Mouse (Mus musculus): ENCODE measurements around the gene Map2k5. TPM values are rescaled to one million over a fixed set of nuclear protein-coding genes. Genes with fewer than 3 reads are reported as not detected.

The Map2k5 gene
- polyA plus RNA-seq, 1 experiment = 27.9 TPM

DNA sequence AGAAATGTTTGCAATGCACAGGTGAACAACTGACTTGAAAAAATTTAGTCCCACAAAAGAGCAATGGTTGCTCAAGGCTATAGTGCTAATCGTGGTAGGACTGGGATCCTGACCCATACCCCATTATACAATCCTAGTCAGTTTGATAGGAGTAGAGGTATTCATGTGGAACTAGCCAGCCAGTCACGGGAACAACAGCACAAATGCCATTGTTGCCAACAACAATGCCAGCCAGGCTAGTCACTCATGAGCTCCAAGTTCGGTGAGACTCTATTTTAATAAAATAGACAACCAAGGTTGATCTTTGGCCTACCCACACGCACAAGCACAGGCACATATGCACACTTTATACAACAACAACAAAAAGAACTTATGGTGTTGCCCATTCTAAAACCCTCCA lies 120.0 kb downstream of the Map2k5 start:
- DNase-seq (ENCODE audit: low read depth) = no peak

DNA sequence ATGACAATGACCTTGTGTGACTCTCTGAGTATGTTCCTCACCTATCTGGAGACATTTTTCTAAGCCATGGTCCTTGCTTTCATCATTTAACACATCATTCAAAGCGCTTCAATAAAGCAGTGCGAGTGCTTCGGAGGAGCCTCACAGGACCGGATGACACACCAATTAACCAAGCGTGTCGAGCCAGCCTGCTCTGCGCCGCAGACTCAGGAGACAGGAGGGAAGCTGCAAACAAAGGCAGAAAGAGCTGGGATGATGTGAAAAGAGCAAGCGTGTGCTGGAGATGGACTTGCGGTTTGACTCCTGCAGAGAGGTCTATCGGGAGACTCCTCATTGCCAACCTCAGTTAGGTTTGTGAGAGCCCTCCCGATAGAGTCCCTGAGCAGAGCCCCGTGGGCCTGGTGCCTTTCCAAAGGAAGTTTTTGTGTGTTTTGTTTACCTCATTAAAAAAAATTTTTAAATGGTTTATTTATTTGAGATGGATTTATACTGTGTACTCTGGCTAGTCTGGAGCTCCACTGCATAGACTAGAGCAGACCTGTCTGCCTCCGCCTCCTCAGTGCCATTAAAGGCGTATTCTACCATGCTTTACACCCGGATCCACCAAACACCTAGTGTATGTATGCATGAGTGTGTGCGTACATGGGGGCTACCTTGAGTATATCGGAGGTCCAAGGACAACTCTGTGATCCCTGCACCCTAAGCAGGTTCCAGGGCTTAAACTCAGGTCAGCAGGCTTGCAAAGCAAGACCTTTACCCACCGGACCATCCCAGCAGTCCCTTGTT lies 126.7 kb downstream of the Map2k5 start:
- DNase-seq (ENCODE audit: low read depth) = no peak

GRCm38 (mm10) chr9:63248095-63248787 lies 129.5 kb downstream of the Map2k5 start:
- no peak for DNase-seq (ENCODE audit: low read depth)

- DNase-seq (ENCODE audit: low read depth) = no peak
Observed at GRCm38 (mm10) chr9:63246568-63247169, 131.0 kb downstream of the Map2k5 start.

- DNase-seq (ENCODE audit: low read depth) = no peak
Observed at GRCm38 (mm10) chr9:63241961-63242360, 135.7 kb downstream of the Map2k5 start.

- DNase-seq (ENCODE audit: low read depth) = no peak
Observed at GRCm38 (mm10) chr9:63241241-63241640, 136.5 kb downstream of the Map2k5 start.

DNA sequence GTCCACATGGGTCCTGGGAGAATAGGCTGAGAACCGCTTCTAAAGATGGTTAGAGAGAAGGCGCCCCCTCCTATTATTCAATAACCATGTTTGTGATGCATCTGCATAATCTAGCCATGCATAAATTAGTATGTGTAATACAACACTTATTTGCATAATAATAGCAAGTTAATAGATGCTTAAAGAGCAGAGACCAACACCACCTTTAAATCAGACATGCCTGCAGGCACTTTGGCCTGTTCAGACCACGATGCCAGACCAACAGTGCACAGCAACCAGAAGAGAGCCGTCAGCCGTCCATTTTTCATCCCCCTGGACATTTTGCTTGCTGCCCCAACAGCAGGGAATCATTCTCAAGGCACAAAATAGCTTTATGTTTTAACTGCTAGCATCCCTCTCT lies 143.3 kb downstream of the Map2k5 start:
- no peak for DNase-seq (ENCODE audit: low read depth)

DNA sequence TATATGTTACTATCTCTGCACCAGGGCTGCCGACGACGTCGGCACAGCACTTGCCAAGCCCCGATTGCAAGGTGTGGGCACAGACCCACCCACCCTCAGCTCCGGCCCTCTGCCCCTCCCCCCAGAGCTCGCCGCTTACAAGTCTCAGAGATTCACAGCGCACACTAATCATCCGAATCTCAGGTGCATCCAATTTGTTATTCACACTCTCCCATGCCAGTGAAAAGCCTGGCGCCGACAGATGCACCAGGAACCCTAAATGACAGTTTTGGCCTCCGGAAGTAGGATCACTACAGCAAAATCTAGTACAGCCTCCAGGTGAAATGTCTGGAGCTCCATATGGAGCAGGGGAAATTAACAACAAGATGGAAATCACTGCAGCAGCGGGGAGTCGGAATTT lies 147.4 kb downstream of the Map2k5 start:
- no peak for DNase-seq (ENCODE audit: low read depth)

- no peak for DNase-seq (ENCODE audit: low read depth)
Observed at GRCm38 (mm10) chr9:63229124-63229523, 148.6 kb downstream of the Map2k5 start.

DNA sequence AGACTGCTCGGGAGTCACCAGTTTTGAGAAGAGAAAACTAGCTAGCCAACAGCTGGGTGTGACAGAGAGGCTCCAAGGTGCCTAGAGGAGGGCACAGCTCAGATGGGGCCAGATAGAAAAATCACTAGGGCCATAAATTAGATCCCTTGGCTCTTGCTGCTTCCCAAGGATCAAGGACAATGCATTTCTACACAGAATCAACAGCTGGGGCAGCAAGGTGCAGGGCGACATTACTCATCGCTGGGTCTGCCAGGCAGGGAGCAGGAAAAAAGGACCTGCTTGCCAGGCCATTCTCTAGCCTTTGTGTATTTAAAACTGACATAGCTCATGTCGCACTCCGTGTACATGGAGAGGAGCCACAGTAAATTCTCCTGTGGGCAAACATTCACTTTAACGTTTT lies 155.5 kb downstream of the Map2k5 start:
- no peak for DNase-seq (ENCODE audit: low read depth)

- DNase-seq (ENCODE audit: low read depth) = no peak
Observed at GRCm38 (mm10) chr9:63219851-63220250, 157.9 kb downstream of the Map2k5 start.

GRCm38 (mm10) chr9:63215031-63215430 lies 162.7 kb downstream of the Map2k5 start:
- DNase-seq (ENCODE audit: low read depth) = no peak

GRCm38 (mm10) chr9:63206769-63207276 lies 170.9 kb downstream of the Map2k5 start:
- DNase-seq (ENCODE audit: low read depth) = no peak

DNA sequence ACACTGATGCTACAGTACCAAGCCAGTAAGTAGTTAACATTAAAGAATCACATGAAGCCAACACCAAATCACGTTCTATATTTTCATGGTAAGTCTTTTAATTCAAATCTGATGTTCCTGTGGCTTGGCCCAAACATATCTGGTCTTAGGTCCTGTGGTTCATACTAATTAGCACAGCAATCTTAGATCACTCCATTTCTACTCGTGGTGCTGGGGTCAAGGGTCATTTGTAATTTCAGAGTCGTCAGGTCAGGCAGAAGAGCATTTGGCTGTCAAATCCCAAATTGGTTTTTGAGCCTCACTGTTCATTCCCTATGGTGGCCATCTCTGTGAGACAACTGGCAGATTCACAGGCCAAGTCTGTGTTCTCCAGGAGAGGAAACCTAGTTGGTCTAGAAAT lies 174.2 kb downstream of the Map2k5 start:
- DNase-seq (ENCODE audit: low read depth) = no peak

- no peak for DNase-seq (ENCODE audit: low read depth)
Observed at GRCm38 (mm10) chr9:63201376-63202323, 176.1 kb downstream of the Map2k5 start.

- DNase-seq (ENCODE audit: low read depth) = no peak
Observed at GRCm38 (mm10) chr9:63197252-63197651, 180.4 kb downstream of the Map2k5 start.

DNA sequence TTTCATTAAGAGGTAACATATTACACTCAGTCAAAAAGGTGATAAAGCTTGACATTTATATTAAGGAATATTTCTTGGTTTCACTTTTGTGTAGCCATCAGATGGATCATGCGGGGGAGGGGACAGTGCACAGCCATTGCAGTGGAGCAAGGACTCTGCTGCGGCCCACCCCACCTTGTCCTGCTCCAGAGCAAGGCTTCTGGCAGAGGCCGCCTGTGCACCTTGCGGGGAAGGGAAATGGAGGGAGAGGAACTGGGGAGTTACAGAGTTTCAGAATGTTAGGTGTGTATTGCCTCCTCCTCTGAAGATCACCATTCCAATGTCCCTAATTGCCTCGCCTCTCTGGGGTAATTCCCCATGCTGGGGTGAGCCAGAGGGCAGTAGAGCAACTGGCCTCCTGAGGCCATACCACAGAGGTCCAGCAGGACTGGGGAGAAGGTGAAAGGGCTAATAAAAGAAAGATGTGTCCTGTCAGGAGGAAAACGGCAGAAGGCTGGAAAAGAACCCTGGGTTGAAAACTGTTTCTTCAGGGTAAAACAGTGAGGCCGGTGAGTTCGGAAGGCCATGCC lies 181.5 kb downstream of the Map2k5 start:
- no peak for DNase-seq (ENCODE audit: low read depth)

DNA sequence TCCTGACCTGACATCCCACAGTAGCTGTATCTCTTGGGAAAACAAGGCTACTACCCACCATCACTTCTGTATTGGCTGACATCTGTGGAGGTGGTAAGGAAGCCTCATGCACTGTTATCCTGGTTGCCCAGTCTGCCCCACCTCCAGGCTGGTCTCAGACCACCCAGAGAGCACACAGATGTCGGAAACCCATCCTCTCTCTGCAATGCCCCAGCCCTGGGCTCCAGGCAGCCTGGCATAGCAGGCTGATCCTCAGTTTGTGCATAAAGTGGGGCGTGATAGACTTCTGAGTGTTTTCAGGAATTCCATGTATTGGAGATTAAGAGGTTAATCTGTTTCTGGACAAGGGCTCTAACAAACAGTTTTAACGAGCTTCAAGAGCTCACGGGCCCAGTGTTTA lies 182.2 kb downstream of the Map2k5 start:
- DNase-seq (ENCODE audit: low read depth) = no peak

GRCm38 (mm10) chr9:63194791-63195190 lies 182.9 kb downstream of the Map2k5 start:
- no peak for DNase-seq (ENCODE audit: low read depth)

DNA sequence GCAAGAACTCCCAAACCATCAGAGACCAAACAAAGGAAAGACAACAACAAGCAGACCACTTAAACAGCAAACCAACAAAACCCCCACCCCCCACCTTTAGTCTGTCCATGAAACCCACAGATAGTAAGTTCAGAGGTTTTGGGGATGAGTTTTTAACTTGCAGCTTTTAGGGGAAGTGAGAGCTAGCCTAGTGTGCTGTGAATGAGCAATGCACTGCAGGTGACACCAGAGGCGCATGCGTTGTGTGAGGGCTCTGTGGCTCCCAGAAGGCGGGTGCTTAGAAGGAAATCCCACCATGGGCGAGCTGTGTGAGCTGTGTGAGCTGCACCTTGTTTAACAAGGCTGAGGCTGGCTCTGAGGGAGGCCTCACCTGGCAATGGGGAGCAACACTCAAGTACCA lies 184.9 kb downstream of the Map2k5 start:
- no peak for DNase-seq (ENCODE audit: low read depth)

DNA sequence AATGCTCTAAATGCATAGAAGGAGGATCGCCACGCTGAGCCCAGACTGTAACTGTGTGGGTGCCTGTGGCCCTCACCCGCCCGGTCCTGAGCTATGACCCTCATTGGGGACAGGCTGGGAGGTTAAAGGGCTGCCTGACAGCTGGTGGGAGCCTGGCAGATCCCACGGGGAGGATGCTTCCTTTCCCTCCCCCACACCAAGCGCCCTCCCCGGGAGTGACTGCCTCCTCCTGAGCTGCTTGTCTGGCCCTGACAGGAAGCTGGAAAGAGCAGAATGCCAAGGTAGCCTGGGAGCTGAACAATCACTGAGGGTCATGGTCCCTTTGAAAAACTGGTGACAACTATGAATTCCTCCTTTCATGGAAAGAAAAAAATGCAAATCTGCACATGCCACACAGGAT lies 190.4 kb downstream of the Map2k5 start:
- DNase-seq (ENCODE audit: low read depth) = no peak

Data from gonadal fat pad, adult 2 months (tissue).